Mouse (Mus musculus) spleen, postnatal 36 days (tissue): ENCODE data around the gene Zbtb16.

Experiments
- DNase-seq, 2 experiments: peaks; one replicate each; pipeline ENCODE4 v3.0.0; 2022; ENCODE audit warnings: low spot score in 2 of 2, mixed read lengths in 1 of 2

Zbtb16 gene

DNA sequence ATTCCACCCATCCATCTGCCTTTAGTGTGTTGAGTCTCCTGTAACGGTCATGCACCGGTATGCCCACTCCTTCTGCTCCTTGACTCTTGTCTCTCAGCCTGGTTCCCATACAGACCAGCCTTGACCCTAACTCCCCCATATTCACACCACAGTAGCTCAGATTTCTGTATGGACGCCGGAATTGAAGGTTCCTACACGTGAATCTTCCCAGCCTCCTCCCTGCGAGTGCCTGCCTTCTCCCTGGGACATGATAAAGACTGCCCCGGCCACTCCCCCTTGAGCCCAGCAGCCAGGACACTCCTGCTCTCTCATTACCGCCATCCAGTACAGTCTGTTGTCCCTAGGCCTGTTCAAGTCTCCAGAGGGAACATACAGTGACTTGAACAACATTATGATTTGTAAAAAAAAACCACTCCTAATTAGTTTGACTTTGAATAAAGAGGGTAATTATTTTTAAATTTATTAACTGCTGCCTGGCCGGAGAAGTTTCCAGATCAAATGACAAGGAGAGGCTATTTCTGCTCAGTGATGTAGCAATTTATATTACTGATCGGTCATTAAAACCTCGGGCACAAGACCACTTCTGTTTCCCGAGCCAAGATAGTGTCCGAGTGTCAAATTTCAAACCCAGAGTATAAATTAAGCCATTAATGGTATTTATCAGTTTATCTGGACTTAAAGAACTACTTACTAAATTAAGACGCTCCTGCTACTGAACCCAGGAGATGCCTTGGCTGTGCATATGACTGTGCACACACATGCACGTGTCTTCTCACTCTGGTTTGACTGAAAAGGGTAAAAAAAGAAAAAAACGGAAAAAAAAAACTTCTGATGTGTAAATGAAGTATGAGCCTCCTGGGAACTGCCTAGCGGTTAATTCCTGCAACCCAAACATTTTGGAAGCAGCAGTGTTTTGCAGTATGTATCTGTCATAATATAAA lies 125.4 kb downstream of the Zbtb16 start:
- DNase-seq = no peak

DNA sequence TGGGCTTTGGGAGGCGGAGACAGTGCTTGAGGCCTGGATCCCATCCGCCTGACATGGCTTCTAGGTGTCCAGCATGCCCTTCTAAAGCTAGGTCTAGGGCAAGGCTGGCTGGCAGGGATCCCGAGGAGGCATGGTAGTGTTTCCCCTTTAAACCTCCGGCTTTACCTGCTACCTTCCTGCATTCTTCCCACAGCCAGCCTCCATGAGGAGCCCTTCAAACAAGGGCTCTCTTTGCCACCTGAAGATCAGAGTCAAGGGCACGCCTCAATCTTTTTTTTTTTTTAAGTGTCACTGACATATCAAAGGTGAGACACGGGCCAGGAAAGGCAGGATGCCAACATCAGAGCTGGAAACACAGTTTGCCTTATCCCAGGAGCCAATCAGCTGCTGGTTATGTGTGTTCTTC lies 128.2 kb downstream of the Zbtb16 start:
- DNase-seq = no peak

DNA sequence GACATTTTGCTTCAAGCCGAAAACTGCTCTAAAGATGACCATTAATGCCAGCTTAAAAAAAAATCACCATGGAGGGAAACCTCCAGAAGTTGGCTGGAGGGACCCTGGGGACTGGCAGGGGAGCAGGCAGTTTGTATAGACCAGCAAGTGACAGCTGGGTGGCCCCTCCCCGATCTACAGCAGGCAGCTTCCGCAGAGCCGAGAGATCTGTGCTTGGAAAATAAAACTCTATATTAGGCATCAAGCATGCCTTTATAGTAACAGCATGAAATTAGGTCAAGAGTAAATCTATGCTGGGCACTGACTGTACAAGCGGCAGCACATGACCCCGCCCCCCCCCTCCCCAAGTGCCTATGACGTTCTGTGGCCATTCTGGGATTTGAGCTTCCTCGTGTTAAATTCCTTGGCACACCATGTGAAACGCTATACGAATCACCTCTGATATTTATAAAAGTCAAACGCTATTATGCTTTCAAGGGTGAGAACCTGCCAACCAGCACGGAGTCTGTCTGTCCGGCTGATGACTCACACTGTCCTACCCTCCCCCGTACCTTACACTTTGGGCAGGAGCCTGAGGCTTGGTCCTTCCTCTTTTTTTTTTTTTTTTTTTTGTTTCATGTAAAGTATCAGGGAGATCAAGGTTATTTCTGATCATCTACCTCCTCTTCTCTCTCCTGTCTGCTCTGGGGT lies 128.7 kb downstream of the Zbtb16 start:
- no peak for DNase-seq

DNA sequence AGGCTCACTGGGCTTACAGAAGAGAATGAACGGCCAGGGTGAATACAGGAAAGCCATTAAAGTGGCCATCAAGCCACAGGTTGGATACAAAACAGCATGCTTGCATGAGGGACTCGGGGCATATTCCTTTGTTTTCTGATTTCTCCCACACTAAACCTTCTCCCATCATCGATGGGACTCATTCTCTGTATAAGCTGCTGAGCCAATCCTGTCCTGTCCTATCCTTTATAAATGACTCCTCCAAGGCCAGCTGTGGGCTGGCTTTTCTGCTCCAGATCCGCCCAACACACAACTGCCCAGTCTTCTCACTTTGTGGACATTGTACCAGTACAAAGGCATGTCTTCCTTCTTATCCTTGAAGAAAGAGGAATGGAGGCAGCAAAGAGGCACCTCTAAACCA lies 134.7 kb downstream of the Zbtb16 start:
- DNase-seq = no peak

DNA sequence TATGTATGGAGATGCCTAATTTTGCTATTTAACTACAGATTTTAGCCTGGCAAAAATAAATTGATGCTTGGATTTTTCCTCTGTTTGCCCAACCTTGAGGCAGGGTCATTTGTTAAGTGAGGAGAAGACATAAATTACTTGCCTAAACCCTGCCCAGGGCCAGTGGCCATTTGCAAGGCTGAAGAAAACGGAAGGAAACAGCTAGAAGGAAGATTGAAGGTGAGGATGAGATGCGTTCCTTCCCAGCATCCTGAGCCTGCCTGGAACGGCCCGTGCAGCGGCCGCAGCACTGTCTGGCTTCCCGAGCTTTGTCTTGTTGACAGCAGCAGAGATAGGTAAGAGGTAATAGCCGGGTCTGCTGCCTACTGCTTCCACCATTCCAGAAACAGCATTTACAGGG lies 135.2 kb downstream of the Zbtb16 start:
- DNase-seq = no peak

DNA sequence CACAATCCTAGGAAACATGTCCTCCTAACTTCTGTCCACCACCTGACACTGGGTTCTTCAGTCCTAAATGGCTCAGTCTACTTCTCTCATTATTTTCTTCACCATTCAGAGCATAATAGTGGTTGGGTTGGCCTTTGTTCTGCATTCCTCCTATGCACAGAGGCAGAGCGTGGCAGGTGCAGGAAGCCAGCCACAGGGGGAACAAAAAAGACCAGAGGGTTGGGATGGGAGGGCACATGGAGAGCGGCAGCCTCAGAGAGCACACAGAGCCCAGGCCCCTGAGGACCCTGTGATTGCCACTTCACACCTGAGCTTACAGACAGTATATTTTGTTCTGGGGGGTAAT lies 138.6 kb downstream of the Zbtb16 start:
- no peak for DNase-seq

DNA sequence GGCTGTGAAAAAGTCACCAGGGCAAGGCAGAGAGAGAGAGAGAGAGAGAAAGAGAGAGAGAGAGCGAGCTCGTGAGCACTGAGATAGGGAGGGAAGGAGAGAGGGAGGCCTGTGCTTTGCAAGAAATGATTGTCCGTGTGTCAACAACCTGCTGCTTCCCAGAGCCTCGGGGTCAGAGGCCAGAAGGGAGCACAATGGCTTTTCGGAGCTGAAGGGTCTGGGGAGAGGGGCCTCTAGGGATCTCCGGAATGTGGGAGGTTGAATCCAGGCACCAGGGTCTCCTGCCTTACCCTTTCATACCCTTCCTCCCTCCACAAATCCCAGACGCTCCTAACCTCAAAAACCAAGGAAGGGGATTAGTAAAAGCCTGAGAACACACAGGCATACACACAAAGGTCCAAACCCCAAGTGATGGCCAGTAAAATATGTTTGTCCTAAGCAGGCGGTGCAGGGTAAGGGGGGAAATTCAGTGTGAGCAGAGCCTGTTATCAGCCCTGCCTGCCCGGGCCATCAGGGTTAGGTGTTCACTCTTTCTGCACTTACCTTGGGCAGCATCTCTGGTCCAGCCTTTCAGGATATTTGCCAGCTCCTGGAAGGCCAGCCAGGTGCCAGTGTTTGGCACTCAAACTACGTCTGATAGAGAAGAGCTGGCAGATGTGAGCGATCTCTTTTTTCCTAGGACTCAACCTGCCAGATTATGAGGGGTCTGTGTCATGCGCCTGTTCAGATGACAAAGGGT lies 139.1 kb downstream of the Zbtb16 start:
- no peak for DNase-seq

DNA sequence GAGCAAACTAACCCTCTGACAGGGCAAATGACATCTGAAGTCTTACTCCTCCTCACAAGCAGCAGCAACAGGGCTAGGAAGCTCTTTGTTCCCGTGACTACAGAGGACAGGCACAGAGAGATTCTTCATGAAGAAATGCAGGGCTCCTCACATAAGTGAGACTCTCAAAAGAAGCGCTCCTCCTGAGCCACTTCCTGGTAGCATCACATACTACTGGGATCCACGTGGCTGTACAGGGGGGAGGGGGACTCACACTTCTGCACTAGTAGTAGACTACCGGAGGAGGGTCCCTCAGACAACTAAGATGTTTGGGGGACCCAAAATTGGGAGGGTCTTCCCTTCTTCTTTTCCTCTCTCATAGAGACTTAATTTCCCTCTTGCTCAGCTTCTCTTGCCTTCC lies 139.7 kb downstream of the Zbtb16 start:
- no peak for DNase-seq

DNA sequence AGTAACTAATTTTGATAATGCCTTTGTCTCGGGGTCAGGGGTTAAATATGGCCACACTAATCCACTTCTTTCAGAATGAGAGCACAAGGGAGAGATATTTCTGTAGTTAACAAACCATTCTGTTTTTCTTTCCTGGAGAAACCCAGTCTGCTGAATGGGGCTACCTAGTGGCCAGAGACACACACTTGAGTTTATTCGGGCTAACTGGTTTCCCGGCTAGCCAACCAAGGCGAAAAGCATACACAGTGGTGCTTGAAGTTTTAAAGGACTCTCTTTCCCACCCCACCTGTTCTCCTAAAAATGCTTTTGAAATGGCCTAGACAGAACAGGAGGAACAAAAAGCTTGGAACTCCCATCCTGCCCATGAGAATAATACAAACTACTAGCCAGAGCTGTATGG lies 140.2 kb downstream of the Zbtb16 start:
- DNase-seq = no peak

DNA sequence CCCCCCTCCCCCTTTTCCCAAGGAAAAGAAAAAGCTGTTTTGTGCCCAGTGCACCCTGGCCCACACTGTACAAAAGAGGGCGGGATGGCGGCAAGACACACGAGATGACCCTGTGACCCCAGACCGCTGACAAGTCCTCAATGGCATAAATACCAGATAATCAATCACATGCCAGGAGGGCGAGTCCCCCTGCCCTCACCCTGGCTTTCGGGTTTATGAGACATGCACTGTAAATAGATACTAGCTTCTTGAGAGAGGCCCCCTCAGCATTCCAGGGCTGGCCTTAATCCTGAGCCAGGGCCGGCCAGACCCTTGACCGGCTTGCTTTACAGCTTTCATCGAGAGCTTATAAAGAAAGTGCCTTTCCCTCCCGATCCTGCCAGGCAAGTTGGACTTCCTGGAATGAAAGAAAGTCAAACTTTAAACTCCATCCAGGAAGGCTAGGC lies 141.4 kb downstream of the Zbtb16 start:
- no peak for DNase-seq

DNA sequence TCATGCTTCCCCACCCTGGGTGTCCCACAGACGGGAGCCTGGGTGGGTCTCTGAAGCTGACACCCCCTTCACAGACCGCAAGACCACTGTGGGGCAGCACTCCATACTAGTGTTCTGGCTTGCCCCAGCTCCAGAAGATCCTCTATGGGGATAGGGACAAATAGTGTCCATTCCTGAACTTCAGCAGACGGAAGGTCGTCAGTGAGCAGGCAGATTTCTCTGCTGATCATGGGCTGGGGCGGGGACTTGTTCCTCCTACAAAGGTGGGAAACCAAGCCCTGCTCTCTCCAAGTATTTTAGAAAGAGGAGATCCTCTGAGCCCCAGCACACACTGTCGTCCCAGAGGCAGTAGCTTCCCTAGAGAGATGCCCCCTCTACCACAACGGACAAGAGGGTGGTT lies 142.3 kb downstream of the Zbtb16 start:
- no peak for DNase-seq

DNA sequence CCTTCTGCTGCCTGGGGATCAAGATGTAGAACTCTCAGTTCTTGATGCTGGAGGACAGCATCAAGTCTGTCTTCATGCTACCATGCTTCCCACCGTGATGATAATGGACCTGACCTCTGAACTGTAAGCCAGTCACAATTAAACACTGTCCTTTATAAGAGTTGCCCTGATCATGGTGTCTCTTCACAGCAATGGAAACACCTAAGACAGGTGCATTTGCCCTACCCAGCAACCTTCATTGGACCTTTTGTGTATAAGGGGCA lies 146.4 kb downstream of the Zbtb16 start:
- no peak for DNase-seq

DNA sequence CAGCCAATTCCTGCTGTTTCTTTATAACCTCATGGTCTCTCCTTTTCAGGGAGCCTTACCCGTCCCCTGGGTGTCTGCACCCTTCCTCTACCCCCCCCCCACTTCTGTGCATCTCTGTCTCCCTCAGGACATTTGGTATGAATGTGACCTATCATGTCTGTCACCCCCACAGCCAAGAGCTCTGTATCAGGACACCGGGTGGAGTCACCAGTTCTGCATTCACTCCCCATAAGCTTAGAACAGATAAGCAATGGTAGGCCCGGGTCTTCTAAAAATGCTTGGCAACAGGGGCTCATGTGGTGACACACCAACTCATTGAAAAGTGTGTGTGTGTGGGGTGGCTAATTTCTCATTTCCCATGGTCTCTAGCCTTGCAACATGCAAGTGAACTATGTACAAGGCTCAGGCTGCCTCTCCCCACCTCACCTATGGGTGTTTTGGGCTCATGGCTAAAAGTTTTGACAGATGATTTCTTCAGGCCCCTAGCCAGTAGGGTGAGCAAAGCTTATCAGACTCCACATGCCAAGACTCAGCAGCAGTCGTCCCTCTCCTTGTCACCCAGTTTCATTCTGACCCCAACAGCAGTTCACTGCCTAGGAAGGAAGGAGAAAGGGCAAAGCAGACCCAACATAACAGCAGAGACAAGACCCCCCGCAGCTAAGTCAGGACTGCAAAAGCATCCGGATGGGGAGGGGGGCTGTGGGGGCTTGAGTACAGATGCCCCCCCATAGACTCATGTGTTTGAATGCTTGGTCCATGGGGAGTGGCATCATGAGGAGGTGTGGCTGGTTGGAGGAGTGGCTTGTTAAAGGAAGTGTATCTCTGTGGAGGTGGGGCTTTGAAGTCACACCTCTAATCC lies 146.9 kb downstream of the Zbtb16 start:
- DNase-seq = no peak

DNA sequence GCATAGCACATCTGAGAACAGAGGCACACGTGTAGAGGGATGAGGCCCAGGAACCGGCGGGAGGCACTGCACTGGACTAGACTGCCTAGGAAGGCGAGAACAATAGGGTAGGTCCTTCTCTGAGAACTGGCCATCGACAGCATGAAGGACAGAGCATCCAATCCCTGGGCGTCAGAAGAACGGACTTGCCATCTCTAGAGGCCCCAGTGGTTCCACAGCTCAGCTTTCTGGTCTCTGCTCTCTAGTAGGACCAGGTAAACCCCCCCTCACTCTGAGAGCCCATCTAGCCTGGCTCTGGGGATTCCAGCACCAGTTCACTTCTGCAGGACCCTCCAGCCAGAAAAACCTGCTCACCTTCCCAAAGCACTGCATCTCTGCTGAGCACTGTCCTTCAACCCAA lies 148.1 kb downstream of the Zbtb16 start:
- DNase-seq = no peak

DNA sequence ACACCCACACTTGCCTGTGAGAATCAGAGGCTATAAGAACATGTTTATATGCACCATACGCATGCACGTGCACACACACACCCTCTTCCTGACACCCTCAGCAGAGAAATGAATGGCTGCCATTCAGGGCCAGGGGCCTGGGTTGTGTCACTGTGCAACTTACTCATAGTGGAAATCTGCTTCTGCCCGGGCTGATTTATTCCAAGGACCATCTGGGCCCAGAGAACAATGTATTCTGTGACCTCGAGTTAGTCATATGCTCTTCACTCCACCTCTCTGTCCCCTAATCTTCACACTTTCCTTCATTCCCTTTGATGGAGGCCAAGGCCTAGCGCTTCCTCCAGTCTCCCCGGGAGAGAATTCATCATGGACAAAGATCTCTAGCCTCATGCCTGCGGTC lies 150.3 kb downstream of the Zbtb16 start:
- no peak for DNase-seq

DNA sequence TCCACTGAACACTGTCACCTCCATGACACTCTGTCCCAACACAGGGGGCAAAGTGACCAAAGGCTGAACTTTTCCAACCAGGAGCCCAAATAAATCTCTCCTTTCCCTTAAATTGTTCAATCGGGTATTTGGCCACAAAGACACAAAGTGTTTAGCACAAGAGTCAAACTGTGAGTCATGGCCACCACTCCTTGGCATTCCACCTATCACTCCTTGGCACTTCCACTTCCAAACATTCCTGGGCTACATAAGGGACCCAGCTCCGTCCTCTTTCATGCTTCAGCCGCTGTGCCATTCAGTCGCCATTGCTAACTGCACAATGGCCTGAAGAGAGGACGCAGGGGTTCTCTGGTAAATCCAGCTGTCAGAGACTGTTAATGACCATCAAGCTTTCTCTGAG lies 151.9 kb downstream of the Zbtb16 start:
- no peak for DNase-seq

DNA sequence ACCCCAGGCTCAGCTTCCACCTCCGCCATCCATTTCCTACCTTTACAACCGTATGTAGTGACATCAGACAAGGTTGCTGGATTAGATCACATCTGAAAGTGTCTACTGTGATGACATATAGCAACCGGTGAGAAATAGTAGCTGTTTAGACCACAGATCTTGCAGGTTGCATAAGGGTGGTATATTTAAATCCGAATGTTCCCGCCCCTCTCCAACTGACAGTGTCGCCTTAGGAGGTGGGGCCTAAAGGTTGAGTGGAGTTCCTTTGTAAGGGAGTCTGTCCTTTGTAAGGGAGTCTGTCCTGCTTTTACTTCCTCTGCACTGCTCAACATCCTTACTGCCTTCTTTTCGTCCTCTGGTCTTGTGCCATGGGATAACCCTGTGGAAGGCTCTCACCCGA lies 154.8 kb downstream of the Zbtb16 start:
- DNase-seq = no peak

DNA sequence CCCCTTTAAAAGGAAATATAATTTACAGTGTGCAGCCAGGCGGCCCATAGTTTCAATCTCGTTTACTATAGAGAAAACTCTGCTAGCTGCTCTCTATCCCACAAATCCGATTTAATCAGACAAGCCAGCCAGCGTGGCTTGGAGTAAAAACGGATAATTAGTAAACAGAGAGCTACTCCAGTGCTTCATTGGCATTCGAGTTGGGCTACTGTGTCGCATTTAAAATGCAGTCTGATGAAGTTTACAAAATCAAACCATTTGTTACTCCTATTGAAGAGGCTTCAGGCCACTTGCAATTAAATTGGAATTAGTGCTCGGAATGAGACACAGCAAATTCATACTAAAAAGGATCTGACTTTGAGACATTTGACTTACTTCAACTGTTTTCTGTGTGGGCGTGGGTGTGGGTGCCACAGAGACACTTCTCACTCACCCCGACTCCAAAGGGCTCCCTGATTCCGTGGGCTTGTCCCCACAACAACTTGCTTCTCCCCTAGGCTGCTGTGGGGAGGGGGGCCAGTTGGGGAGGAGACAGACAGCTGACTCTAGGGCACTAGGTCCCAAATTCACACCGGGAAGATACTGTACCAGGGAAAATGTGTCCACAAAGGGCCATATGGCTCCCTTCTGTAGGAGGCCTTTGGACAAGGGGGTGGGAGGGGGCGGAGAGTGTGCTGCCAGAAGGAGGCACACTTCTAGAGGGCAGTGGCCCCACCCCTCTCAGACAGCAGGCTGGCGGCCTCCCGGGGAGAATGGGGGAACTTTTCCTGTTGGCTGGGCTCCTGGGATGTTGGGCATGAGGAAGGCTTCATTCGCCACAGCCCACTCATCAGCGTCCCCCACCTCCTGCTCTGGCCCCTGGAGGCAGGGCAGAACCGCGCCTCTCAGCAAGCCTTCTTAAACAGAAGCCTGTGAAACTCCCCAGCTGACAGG lies 157.3 kb downstream of the Zbtb16 start:
- no peak for DNase-seq

DNA sequence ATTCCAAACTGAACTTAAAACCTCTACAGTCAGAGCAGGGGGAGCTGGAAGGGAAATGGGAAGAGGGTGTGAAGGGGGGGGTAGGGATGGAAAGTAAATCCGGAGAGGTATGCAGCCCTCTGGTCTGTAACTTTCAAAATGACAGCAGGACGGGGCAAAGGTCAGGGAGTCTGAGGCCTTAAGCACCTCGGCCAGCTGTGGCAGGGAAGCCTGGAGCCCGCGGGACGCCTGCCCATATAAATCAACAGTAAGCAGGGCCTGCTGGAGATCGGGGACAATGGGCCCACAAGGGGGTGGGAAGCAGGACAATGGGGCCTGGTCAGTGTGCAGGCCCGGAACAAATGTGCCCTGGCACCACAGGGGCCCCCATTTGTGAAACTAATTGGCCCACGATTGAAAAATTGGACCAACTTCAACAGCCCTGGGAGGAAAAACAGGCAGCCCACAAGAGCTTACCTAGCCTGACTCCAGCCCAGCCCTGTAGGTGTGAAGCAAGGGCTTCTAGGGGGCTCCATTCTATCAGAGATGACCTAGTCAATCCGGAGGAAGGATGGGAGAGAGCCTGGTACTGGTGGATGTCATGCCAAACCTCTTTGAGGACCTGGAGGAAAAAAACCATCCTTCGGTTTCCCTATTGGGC lies 160.8 kb downstream of the Zbtb16 start:
- no peak for DNase-seq

DNA sequence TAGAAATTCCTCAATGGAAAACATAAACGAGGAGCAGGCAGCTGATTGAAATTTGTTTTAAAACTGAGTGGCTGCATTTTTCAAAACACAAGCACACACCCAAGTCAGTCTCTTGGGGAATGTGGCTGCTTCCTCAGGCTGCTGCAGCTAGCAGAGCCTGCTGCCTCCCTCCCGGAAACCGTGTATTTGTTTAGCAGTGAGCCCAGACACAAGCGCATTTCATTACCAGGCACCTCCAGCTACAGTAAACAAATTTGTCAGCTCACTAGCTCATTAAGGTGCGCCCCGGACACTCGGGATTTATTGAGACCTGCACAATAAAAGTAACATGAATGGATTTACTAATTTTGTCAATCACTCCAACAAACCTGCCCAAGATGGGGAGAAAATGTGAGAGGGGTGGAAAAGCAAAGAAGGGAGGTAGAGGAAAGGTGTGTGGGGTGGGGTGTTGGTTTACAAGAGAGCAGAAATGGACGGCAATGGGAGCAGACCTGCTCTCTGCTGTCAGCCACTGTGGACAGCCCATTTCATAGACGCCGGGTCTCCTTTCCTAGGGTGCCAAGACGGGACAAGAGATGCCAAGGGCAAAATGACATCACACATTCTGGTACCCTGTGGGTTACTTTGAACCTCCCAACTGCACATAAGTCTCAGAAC lies 161.5 kb downstream of the Zbtb16 start:
- no peak for DNase-seq
